Mouse (Mus musculus): ENCODE measurements around the gene Adamts2. TPM values are rescaled to one million over a fixed set of nuclear protein-coding genes. Genes with fewer than 3 reads are reported as not detected.

Adamts2 gene
- polyA plus RNA-seq, 1 experiment from 2014 or later, result 5.8 TPM

- Histone ChIP-seq H3K4me3 (replicated peaks) (no peak overlapping the region), H3K27me3 (no peaks in the 10 kb centered on the region; the same call in 1 of the 2 replicates), H3K4me1 (peaks cover 36% of the 10 kb centered on the region), H3K4me2 (peak overlapping the region; percentile 29; the same call in 1 of the 2 replicates), H3K36me3 (no peaks in the 10 kb centered on the region), H3K27ac (peak overlapping the region; percentile 59), H3K9me3 (replicated peaks) (no peaks in the 10 kb centered on the region), H3K9ac (no peak overlapping the region)
- peak; percentile 59 for ATAC-seq (replicated peaks; ENCODE audit: low FRiP score)
- 16% methylated on average over 6 of the region's 6 CpGs for WGBS
These were observed 117.0 kb downstream of the Adamts2 start for GRCm38 (mm10) chr11:50718862-50719261.

GRCm38 (mm10) chr11:50720421-50720820 lies 118.5 kb downstream of the Adamts2 start:
- Histone ChIP-seq H3K27ac (no peak overlapping the region), H3K9ac (no peak overlapping the region), H3K9me3 (replicated peaks) (no peaks in the 10 kb centered on the region), H3K27me3 (no peaks in the 10 kb centered on the region), H3K4me2 (no peak overlapping the region), H3K4me1 (peaks cover 34% of the 10 kb centered on the region), H3K4me3 (replicated peaks) (no peak overlapping the region), H3K36me3 (no peaks in the 10 kb centered on the region)
- no peak for ATAC-seq (replicated peaks; ENCODE audit: low FRiP score)
- WGBS, result 79% methylated on average over 6 of the region's 6 CpGs

GRCm38 (mm10) chr11:50720856-50721550 lies 119.1 kb downstream of the Adamts2 start:
- WGBS, result 45% methylated on average over 12 of the region's 12 CpGs
- Histone ChIP-seq H3K4me1 (peaks cover 34% of the 10 kb centered on the region), H3K36me3 (no peaks in the 10 kb centered on the region), H3K9me3 (replicated peaks) (no peaks in the 10 kb centered on the region), H3K27ac (no peak overlapping the region), H3K4me2 (no peak overlapping the region), H3K4me3 (replicated peaks) (no peak overlapping the region), H3K27me3 (no peaks in the 10 kb centered on the region), H3K9ac (no peak overlapping the region)
- no peak for ATAC-seq (replicated peaks; ENCODE audit: low FRiP score)

- ATAC-seq (replicated peaks; ENCODE audit: low FRiP score), result no peak
- Histone ChIP-seq H3K27ac (no peak overlapping the region), H3K27me3 (no peaks in the 10 kb centered on the region), H3K4me1 (peaks cover 5% of the 10 kb centered on the region; the same call in 1 of the 2 replicates), H3K9me3 (replicated peaks) (no peaks in the 10 kb centered on the region), H3K4me2 (no peak overlapping the region), H3K9ac (no peak overlapping the region), H3K4me3 (replicated peaks) (no peak overlapping the region), H3K36me3 (no peaks in the 10 kb centered on the region)
- 57% methylated on average over 4 of the region's 4 CpGs for WGBS
These were observed 123.7 kb downstream of the Adamts2 start for GRCm38 (mm10) chr11:50725595-50725994.

GRCm38 (mm10) chr11:50726035-50726434 lies 124.2 kb downstream of the Adamts2 start:
- Histone ChIP-seq H3K9ac (no peak overlapping the region), H3K4me1 (peaks cover under 1% of the 10 kb centered on the region; the same call in 1 of the 2 replicates), H3K27me3 (no peaks in the 10 kb centered on the region), H3K4me2 (no peak overlapping the region), H3K27ac (no peak overlapping the region), H3K4me3 (replicated peaks) (no peak overlapping the region), H3K36me3 (no peaks in the 10 kb centered on the region), H3K9me3 (replicated peaks) (no peaks in the 10 kb centered on the region)
- ATAC-seq (replicated peaks; ENCODE audit: low FRiP score), result no peak
- WGBS, result 60% methylated on average over 5 of the region's 5 CpGs

GRCm38 (mm10) chr11:50733146-50733545 lies 131.3 kb downstream of the Adamts2 start:
- Histone ChIP-seq H3K4me2 (no peak overlapping the region), H3K4me3 (replicated peaks) (no peak overlapping the region), H3K36me3 (no peaks in the 10 kb centered on the region), H3K9ac (no peak overlapping the region), H3K27me3 (no peaks in the 10 kb centered on the region), H3K4me1 (no peaks in the 10 kb centered on the region), H3K27ac (no peak overlapping the region), H3K9me3 (replicated peaks) (no peaks in the 10 kb centered on the region)
- ATAC-seq (replicated peaks; ENCODE audit: low FRiP score), result no peak
- 40% methylated on average over 3 of the region's 3 CpGs for WGBS

- Histone ChIP-seq H3K4me1 (no peaks in the 10 kb centered on the region), H3K4me2 (no peak overlapping the region), H3K9ac (no peak overlapping the region), H3K27ac (no peak overlapping the region), H3K9me3 (replicated peaks) (no peaks in the 10 kb centered on the region), H3K4me3 (replicated peaks) (no peak overlapping the region), H3K27me3 (no peaks in the 10 kb centered on the region), H3K36me3 (no peaks in the 10 kb centered on the region)
- no peak for ATAC-seq (replicated peaks; ENCODE audit: low FRiP score)
- 63% methylated on average over 4 of the region's 4 CpGs for WGBS
These were observed 132.2 kb downstream of the Adamts2 start for GRCm38 (mm10) chr11:50734129-50734528.

GRCm38 (mm10) chr11:50736548-50736947 lies 134.7 kb downstream of the Adamts2 start:
- Histone ChIP-seq H3K36me3 (no peaks in the 10 kb centered on the region), H3K9me3 (replicated peaks) (no peaks in the 10 kb centered on the region), H3K9ac (no peak overlapping the region), H3K4me3 (replicated peaks) (no peak overlapping the region), H3K27me3 (no peaks in the 10 kb centered on the region), H3K27ac (no peak overlapping the region), H3K4me2 (no peak overlapping the region), H3K4me1 (no peaks in the 10 kb centered on the region)
- ATAC-seq (replicated peaks; ENCODE audit: low FRiP score), result no peak
- WGBS, result 93% methylated on average over 1 of the region's 1 CpGs

- 97% methylated on average over 1 of the region's 1 CpGs for WGBS
- ATAC-seq (replicated peaks; ENCODE audit: low FRiP score), result no peak
- Histone ChIP-seq H3K9me3 (replicated peaks) (no peaks in the 10 kb centered on the region), H3K9ac (no peak overlapping the region), H3K4me1 (0 out of 2 replicates have a peak, but pooled peaks cover 6% of the 10 kb centered on the region), H3K4me3 (replicated peaks) (no peak overlapping the region), H3K27ac (no peak overlapping the region), H3K4me2 (no peak overlapping the region), H3K27me3 (no peaks in the 10 kb centered on the region), H3K36me3 (no peaks in the 10 kb centered on the region)
These were observed 136.6 kb downstream of the Adamts2 start for GRCm38 (mm10) chr11:50738436-50738835.

- no peaks in the 10 kb centered on the region for H3K9me3 ChIP-seq (replicated peaks)
- no peak overlapping the region for H3K4me2 ChIP-seq
- H3K27ac ChIP-seq, result no peak overlapping the region
- H3K4me3 ChIP-seq (replicated peaks), result no peak overlapping the region
- H3K4me1 ChIP-seq, result 0 out of 2 replicates have a peak, but pooled peaks cover 6% of the 10 kb centered on the region
- no peak overlapping the region for H3K9ac ChIP-seq
- no peaks in the 10 kb centered on the region for H3K27me3 ChIP-seq
- no peak for ATAC-seq (replicated peaks; ENCODE audit: low FRiP score)
- no peaks in the 10 kb centered on the region for H3K36me3 ChIP-seq
- 29% methylated on average over 10 of the region's 10 CpGs for WGBS
These were observed 137.6 kb downstream of the Adamts2 start for GRCm38 (mm10) chr11:50739453-50739852.

GRCm38 (mm10) chr11:50742146-50742545 lies 140.3 kb downstream of the Adamts2 start:
- WGBS, result 75% methylated on average over 1 of the region's 1 CpGs
- Histone ChIP-seq H3K27me3 (no peaks in the 10 kb centered on the region), H3K4me1 (0 out of 2 replicates have a peak, but pooled peaks cover 6% of the 10 kb centered on the region), H3K4me3 (replicated peaks) (no peak overlapping the region), H3K9me3 (replicated peaks) (no peaks in the 10 kb centered on the region), H3K4me2 (no peak overlapping the region), H3K9ac (no peak overlapping the region), H3K27ac (no peak overlapping the region), H3K36me3 (no peaks in the 10 kb centered on the region)
- no peak for ATAC-seq (replicated peaks; ENCODE audit: low FRiP score)

GRCm38 (mm10) chr11:50744971-50745370 lies 143.1 kb downstream of the Adamts2 start:
- Histone ChIP-seq H3K9ac (no peak overlapping the region), H3K27ac (no peak overlapping the region), H3K9me3 (replicated peaks) (no peaks in the 10 kb centered on the region), H3K36me3 (no peaks in the 10 kb centered on the region), H3K27me3 (no peaks in the 10 kb centered on the region), H3K4me2 (no peak overlapping the region), H3K4me3 (replicated peaks) (no peak overlapping the region), H3K4me1 (0 out of 2 replicates have a peak, but pooled peaks cover 6% of the 10 kb centered on the region)
- 77% methylated on average over 6 of the region's 6 CpGs for WGBS
- ATAC-seq (replicated peaks; ENCODE audit: low FRiP score), result no peak

GRCm38 (mm10) chr11:50746508-50746907 lies 144.6 kb downstream of the Adamts2 start:
- Histone ChIP-seq H3K36me3 (no peaks in the 10 kb centered on the region), H3K4me2 (no peak overlapping the region), H3K4me1 (0 out of 2 replicates have a peak, but pooled peaks cover 6% of the 10 kb centered on the region), H3K27me3 (no peaks in the 10 kb centered on the region), H3K27ac (no peak overlapping the region), H3K9me3 (replicated peaks) (no peaks in the 10 kb centered on the region), H3K9ac (no peak overlapping the region), H3K4me3 (replicated peaks) (no peak overlapping the region)
- no peak for ATAC-seq (replicated peaks; ENCODE audit: low FRiP score)
- 29% methylated on average over 2 of the region's 2 CpGs for WGBS
